Mouse (Mus musculus) bone marrow, adult 2 months (tissue): ENCODE measurements around the gene Ist1.

ENCODE experiments used
- CTCF ChIP-seq: fragments of 200-500 bp; IDR thresholded peaks from 2 replicates; pipeline ENCODE4 v1.5.1; 2011; ENCODE audit warnings: low read length, control low read depth; ENCODE audit not compliant: control insufficient read depth, insufficient read depth
- POLR2A ChIP-seq: fragments of 200-500 bp; IDR thresholded peaks from 2 replicates; pipeline ENCODE4 v1.6.1; 2011; ENCODE audit warnings: low read depth, mild to moderate bottlenecking, control low read depth, low read length, borderline replicate concordance; ENCODE audit not compliant: control insufficient read depth

DNA sequence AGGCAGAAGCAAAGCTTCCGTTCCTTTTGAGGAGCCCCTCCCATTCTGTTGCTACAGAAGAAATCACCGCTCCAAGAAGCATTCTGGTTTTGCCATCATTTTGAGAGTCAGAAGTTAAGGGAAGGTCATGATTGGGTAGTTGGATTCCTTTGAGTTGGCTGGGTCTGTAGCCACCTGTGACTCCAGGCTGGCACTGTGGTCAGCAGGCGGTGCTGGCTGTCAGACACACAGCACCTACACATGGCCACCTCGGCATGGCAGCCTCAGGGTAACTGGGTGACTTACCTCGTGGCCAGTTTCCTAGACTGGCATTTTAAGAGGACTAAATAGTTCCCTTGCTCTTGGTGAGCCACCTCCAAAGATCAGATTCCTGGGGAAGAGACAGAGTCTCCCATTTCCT, 51.8 kb downstream of the Ist1 start:
- TF ChIP-seq CTCF = no peak
- TF ChIP-seq POLR2A = no peak
